Mouse (Mus musculus) midbrain, postnatal 0 days (tissue): Measurements from ENCODE around the gene Gigyf2. TPM values are rescaled to one million over a fixed set of nuclear protein-coding genes. Genes with fewer than 3 reads are reported as not detected.

Experiments
- ATAC-seq: fragments of 200-750 bp; cut with Nextera tagmentation; 2 replicates; pipeline ENCODE4 v1.8.0; 2017; ENCODE audit warnings: moderate number of reproducible peaks, mild to moderate bottlenecking, moderate TSS enrichment, moderate library complexity; ENCODE audit not compliant: low FRiP score
- DNase-seq: peaks from one replicate; pipeline ENCODE4 v3.0.0-alpha.2; 2015; ENCODE audit warnings: low spot score
- H3K27ac ChIP-seq: fragments of 300-500 bp; sonication (generic); 2 replicates; pipeline ENCODE4 v1.5.1; 2014; ENCODE audit warnings: low read depth, mild to moderate bottlenecking, low read length, mixed read lengths
- H3K27me3 ChIP-seq: fragments of 300-500 bp; sonication (generic); 2 replicates; pipeline ENCODE4 v1.6.1; 2014; ENCODE audit warnings: low read length, control low read depth, mixed read lengths; ENCODE audit not compliant: insufficient read depth
- H3K36me3 ChIP-seq: fragments of 300-500 bp; sonication (generic); 2 replicates; pipeline ENCODE4 v1.6.1; 2014; ENCODE audit warnings: low read length, control low read depth, mixed read lengths; ENCODE audit not compliant: insufficient read depth
- H3K4me1 ChIP-seq: fragments of 300-500 bp; sonication (generic); 2 replicates; pipeline ENCODE4 v1.6.1; 2014; ENCODE audit warnings: mild to moderate bottlenecking, control low read depth, antibody characterized with exemption, low read length, mixed read lengths; ENCODE audit not compliant: insufficient read depth
- H3K4me2 ChIP-seq: fragments of 300-500 bp; sonication (generic); 2 replicates; pipeline ENCODE4 v1.6.1; 2014; ENCODE audit warnings: low read depth, mild to moderate bottlenecking, low read length, mixed read lengths; ENCODE audit not compliant: poor library complexity, severe bottlenecking
- H3K4me3 ChIP-seq: fragments of 300-500 bp; sonication (generic); 2 replicates; pipeline ENCODE4 v1.5.1; 2014; ENCODE audit warnings: low read depth, mild to moderate bottlenecking, low read length, moderate library complexity
- H3K9ac ChIP-seq: fragments of 300-500 bp; sonication (generic); replicated peaks from 2 replicates; pipeline ENCODE4 v1.6.1; 2014; ENCODE audit warnings: mild to moderate bottlenecking, low read length, moderate library complexity, mixed read lengths; ENCODE audit not compliant: poor library complexity, severe bottlenecking
- H3K9me3 ChIP-seq: fragments of 300-500 bp; sonication (generic); 2 replicates; pipeline ENCODE4 v1.6.1; 2016; ENCODE audit warnings: low read length, control low read depth
- CTCF ChIP-seq: IDR thresholded peaks from 2 replicates; pipeline ENCODE4 v1.5.1; 2016; ENCODE audit warnings: antibody characterized with exemption, mild to moderate bottlenecking
- WGBS: fragments of 180-500 bp; shearing (Covaris S2); extraction: QIAGEN DNeasy Blood & Tissue Kit; methylation state at CpG from one replicate; pipeline ENCODE4 v1.1.7; 2014; 5-methylcytosine and 5-hydroxymethylcytosine counted together
- polyA plus RNA-seq: library from polyadenylated mRNA; unstranded; fragments of >200 nt; fragmentation: Nextera tagmentation; extraction: Ambion mirVana; gene quantifications from 2 replicates; pipeline ENCODE4 v1.2.1, GENCODE M21; 2015
- total RNA-seq: library from RNA; depleted of rRNA; stranded (reverse); fragments of >200 nt; gene quantifications from 2 replicates; pipeline ENCODE4 v1.2.3, GENCODE M21; 2014

Gigyf2 gene
- total and polyA plus RNA-seq, 2 experiments from 2014 or later, result 45.4 to 69.0 TPM

DNA sequence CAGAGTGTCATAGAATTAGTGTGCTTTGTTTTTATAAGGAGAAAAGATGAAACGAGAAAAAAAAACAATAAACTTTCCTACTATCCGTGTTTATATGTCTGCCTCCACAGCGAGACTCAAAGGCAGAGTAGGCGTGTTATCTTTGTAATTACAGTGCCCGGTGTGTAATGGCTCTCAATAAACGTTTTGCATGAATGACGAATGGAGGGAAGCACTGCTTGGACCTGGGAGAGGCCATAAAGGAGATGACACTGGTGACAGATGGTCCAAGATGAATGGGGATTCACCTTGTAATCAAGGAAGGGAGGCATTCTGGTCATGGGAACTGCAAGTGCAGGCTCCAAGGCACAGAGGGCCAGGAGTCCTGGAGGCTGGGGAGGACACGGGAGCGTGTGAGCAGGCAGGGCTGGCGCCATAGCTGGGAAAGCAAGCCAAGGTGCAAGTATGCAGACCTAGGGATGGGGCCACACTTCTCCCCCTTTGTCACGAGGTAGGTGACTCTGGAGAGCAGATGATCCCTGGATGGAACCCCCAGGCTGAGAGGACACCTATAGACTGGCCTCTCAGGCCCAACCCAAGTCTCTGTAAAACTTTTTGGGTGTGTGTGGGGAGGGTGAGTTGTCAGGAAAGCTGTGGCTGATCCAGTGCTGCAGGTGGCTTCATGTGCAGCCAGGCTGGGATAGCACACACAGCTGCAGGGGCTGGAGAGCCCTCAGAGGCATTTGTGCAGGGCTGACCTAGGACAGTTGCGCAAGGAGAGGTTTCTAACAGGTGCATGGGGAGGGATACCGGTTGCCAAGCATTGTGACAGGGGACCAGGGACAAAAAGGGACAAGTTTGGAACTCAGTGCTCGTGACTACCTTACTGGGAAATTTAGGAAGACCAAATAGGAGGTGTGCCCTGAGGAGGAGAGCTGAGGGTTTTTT is 26.2 kb upstream of the Gigyf2 start:
- DNase-seq (no peak), ATAC-seq (no peak)
- no peak overlapping the region for H3K4me2 ChIP-seq
- H3K4me1 ChIP-seq, result no peaks in the 10 kb centered on the region
- H3K27ac ChIP-seq, result no peak overlapping the region
- no peaks in the 10 kb centered on the region for H3K36me3 ChIP-seq
- no peak overlapping the region for H3K9ac ChIP-seq
- no peaks in the 10 kb centered on the region for H3K27me3 ChIP-seq
- no peaks in the 10 kb centered on the region for H3K9me3 ChIP-seq
- no peak overlapping the region for H3K4me3 ChIP-seq
- no peak for TF ChIP-seq CTCF
- 78% methylated on average over 14 of the region's 14 CpGs for WGBS

DNA sequence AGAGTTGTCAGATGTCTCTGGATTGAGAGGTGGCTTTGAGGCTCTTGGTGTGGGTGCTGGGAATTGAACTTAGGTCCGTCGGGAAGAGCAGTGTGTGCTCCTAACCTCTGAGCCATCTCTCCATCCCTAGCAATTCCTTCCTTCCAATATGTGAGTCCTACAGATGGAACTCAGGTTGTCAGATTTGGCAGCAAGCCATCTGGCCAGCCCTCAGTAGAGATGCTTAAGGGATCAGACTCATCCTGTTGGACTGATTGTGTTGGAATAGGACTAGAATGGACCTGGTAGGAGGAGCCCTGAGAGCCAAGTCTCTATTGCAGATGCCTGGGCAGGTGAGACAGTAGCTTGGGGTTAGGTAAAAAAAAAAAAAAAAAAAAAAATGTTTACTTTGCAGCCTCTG is 24.8 kb upstream of the Gigyf2 start:
- peak; percentile 18 for DNase-seq
- no peak overlapping the region for H3K27ac ChIP-seq
- H3K4me1 ChIP-seq, result no peaks in the 10 kb centered on the region
- no peak overlapping the region for H3K9ac ChIP-seq
- no peak for ATAC-seq
- H3K4me2 ChIP-seq, result no peak overlapping the region
- TF ChIP-seq CTCF, result no peak
- 96% methylated on average over 2 of the region's 2 CpGs for WGBS
- no peak overlapping the region for H3K4me3 ChIP-seq
- H3K27me3 ChIP-seq, result no peaks in the 10 kb centered on the region
- H3K9me3 ChIP-seq, result no peaks in the 10 kb centered on the region
- no peaks in the 10 kb centered on the region for H3K36me3 ChIP-seq

GRCm38 (mm10) chr1:87308952-87309351 is 17.8 kb upstream of the Gigyf2 start:
- H3K9ac ChIP-seq, result no peak overlapping the region
- TF ChIP-seq CTCF, result no peak
- H3K36me3 ChIP-seq, result no peaks in the 10 kb centered on the region
- no peak overlapping the region for H3K4me2 ChIP-seq
- H3K4me1 ChIP-seq, result no peaks in the 10 kb centered on the region
- H3K27ac ChIP-seq, result no peak overlapping the region
- ATAC-seq (no peak), DNase-seq (no peak)
- 95% methylated on average over 3 of the region's 3 CpGs for WGBS
- H3K27me3 ChIP-seq, result no peaks in the 10 kb centered on the region
- no peaks in the 10 kb centered on the region for H3K9me3 ChIP-seq
- H3K4me3 ChIP-seq, result no peak overlapping the region

DNA sequence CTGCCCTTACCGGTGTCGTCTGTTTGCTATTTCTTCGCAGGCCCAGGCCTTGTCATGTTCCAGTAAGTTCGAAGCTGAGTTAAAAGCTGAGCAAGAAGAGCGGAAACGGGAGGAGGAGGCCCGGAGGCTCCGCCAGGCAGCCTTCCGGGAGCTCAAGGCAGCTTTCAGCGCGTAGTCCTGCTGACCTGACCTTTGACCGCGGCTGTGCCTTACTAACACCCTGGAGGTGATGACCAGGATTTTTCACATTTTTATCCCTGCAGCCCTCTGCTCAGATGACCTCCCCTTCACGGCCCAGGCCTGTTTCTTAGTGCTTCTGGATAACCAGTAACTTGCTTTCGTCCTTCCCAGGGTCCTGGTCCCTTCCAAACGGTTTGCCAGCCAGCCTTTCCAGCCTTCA is 17.2 kb upstream of the Gigyf2 start:
- Histone ChIP-seq H3K27me3 (no peaks in the 10 kb centered on the region), H3K9me3 (no peaks in the 10 kb centered on the region), H3K4me2 (no peak overlapping the region), H3K36me3 (no peaks in the 10 kb centered on the region), H3K27ac (no peak overlapping the region), H3K4me1 (no peaks in the 10 kb centered on the region), H3K9ac (no peak overlapping the region), H3K4me3 (no peak overlapping the region)
- 85% methylated on average over 16 of the region's 16 CpGs for WGBS
- DNase-seq, result no peak
- TF ChIP-seq CTCF, result no peak
- no peak for ATAC-seq

DNA sequence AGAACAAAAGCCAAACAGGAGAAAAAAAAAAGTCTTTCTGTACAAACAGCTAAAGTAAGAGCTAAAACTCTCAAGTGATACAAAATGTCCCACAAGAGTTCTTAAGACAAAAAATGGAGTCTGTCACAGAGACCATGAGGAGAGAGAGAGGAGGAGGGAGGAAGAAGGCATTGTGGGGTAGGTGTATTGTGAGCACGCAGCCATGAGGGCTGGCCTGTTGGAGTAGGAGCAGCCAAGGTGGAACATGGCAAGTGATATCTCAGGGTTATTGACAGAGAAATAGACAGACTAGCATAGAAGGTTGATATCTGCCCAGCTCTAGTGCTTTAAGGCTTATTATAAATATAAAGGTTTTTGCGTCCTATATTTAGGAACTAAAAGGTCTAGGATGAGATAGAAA is 14.1 kb upstream of the Gigyf2 start:
- H3K4me2 ChIP-seq, result no peak overlapping the region
- no peak overlapping the region for H3K27ac ChIP-seq
- TF ChIP-seq CTCF, result no peak
- H3K9ac ChIP-seq, result no peak overlapping the region
- DNase-seq (no peak), ATAC-seq (no peak)
- H3K9me3 ChIP-seq, result no peaks in the 10 kb centered on the region
- no peaks in the 10 kb centered on the region for H3K4me1 ChIP-seq
- no peaks in the 10 kb centered on the region for H3K36me3 ChIP-seq
- no peaks in the 10 kb centered on the region for H3K27me3 ChIP-seq
- 88% methylated on average over 2 of the region's 2 CpGs for WGBS
- no peak overlapping the region for H3K4me3 ChIP-seq

DNA sequence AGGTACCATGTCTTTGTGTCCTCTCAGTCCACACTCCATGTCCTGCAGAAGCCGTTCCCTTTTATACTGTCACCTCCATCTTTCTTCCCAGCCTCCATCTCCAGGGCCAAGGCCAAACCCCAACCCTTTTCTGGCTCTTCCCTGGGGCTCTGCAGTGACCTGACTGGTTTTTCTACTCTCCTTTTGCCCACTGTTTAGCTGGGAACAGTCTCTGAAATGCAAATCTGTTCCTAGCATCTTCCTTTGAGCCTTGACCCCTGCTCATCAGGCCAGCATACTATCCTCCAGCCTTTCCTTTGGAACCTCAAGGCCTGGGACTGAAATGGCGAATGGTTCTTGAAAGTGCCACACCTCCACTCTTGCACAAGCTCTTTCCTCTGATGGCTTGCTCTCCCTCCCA is 13.7 kb upstream of the Gigyf2 start:
- Histone ChIP-seq H3K4me2 (no peak overlapping the region), H3K4me3 (no peak overlapping the region), H3K27me3 (no peaks in the 10 kb centered on the region), H3K36me3 (no peaks in the 10 kb centered on the region), H3K9me3 (no peaks in the 10 kb centered on the region), H3K9ac (no peak overlapping the region), H3K4me1 (no peaks in the 10 kb centered on the region), H3K27ac (no peak overlapping the region)
- ATAC-seq (no peak), DNase-seq (no peak)
- WGBS, result 88% methylated on average over 2 of the region's 2 CpGs
- no peak for TF ChIP-seq CTCF
